Mouse (Mus musculus): ENCODE measurements around the gene Plxnd1.

Gene Plxnd1

GRCm38 (mm10) chr6:115977810-115978209 is 17.0 kb downstream of the Plxnd1 start:
- DNase-seq, result no peak

- DNase-seq, result no peak
Observed at GRCm38 (mm10) chr6:115975606-115976005, 19.2 kb downstream of the Plxnd1 start.

DNA sequence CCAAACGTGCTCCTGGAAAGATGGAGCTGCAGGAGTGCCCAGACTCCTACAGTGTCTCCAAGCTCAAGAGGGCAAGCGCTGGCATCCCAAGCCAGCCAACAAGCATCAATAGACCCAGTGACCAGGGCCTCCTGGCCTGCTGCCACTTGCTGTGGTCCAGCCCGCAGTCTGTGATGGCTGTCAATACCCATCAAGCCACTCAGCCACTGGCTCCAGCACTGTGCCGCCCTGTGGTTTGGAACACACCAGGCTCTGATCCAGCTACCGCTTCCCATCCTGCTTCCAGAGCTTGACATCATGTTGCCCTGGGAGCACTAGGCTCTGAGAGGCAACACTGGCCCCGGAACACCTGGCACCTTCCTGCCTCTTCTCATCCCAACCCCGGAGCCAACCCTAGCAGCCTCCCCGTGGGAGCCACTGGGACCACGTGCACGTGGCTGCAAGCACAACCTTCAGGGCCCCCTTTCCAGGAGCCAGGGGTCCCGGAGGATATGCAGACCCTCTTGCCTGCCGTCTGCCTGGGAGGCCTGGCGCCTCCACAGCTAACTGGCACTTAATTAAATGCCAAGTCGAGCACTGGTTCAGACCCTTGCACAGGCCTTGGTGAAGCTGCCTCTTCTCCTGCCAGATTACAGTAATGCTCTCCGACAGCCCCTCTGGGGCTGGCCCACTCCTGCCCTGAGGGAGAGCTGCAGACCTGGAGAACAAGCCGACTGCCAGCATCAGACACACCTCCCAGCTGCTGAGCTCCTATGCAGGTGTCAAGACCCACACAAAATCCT is 20.7 kb downstream of the Plxnd1 start:
- DNase-seq, result no peak

- DNase-seq, result no peak
Observed at GRCm38 (mm10) chr6:115973139-115973875, 21.5 kb downstream of the Plxnd1 start.

GRCm38 (mm10) chr6:115972083-115972764 is 22.6 kb downstream of the Plxnd1 start:
- DNase-seq, result no peak

- peak; percentile 66 to 82 for DNase-seq
Observed at GRCm38 (mm10) chr6:115971273-115972060, 23.3 kb downstream of the Plxnd1 start.

GRCm38 (mm10) chr6:115969952-115970351 is 24.9 kb downstream of the Plxnd1 start:
- no peak for DNase-seq

- DNase-seq, result no peak
Observed at GRCm38 (mm10) chr6:115969103-115969502, 25.7 kb downstream of the Plxnd1 start.

- no peak for DNase-seq
Observed at GRCm38 (mm10) chr6:115968700-115969099, 26.1 kb downstream of the Plxnd1 start.

GRCm38 (mm10) chr6:115968086-115968485 is 26.7 kb downstream of the Plxnd1 start:
- no peak for DNase-seq

DNA sequence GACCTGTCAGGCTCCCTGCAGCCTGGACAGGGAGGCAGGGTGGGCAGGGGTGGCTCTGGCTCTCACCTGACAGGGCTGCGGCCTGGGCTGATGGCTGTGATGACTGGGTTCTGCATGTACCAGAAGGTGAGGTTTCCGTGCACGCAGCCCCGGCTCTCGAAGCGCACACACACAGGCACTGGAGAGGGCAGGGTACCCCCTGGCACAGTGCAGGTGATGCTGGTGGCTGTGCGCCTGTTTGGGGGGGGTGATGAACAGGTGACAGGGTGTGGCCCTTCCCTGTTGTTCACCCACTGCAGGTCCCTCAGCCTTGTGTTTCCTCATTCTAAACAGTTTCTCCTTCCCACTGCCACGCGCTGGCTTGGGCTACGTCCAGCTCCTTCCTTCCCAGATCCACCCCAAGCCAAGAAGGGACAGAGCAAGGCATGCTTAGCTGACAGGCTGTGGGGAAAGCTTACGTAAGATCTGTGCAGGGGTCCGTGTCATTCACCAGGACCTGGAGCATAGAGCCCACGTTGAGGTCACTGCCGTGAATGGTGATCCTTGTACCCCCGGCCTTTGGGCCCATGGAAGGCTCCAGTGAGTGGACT is 27.4 kb downstream of the Plxnd1 start:
- DNase-seq, result no peak

- DNase-seq, result no peak
Observed at GRCm38 (mm10) chr6:115966227-115966966, 28.4 kb downstream of the Plxnd1 start.

DNA sequence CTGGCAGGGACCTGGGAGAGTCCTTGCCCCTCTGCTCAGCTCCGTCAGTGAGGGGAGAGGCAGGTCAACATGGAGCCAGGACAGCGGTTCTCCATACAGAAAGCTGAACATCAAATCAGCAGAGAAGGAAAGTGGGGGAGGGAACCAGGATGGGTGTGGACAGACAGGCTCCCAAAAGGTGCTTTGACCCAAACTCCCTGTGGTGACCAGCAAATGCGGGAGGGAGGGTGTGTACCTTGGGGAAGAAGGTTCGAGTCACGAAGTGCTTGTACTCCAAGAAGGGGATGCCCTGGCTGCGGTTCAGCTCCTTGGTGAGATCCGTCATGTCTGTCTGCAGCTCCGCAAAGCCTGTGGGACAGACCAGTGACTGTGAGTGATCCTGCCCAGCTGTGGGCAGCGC is 31.1 kb downstream of the Plxnd1 start:
- no peak for DNase-seq

DNA sequence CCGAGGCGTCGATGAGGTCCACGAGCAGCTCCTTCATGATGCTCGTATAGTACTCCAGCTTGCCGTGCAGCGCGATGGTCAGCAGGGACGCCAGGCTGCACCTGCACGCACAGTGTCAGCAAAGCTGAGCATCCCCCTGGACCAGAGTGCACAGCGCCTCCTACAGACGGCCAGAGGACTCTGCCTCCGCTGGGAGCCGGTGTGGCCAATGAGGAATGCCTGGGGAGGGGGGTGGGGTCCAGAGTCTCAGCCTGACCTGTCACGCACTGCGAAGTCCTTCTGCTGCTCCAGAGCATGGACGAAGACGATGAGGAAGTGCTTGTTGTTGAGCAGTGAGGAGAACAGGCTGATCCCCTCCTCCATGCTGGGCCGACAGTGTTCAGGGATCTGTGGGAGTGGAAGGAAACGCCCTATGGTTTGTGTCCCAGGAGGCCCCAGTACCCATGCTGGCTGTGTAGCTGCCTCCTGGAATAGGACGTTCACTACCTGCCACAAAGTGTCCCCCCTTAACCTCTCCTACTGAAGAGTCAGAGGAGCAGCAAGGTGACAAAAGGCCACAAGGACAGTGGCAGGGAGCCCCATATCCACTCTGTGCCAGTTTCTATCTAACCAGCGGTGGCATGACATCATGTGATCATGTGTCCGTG is 32.2 kb downstream of the Plxnd1 start:
- DNase-seq, result no peak

GRCm38 (mm10) chr6:115961743-115962142 is 33.1 kb downstream of the Plxnd1 start:
- DNase-seq, result no peak

- DNase-seq, result no peak
Observed at GRCm38 (mm10) chr6:115960322-115960721, 34.5 kb downstream of the Plxnd1 start.

- no peak for DNase-seq
Observed at GRCm38 (mm10) chr6:115959151-115959691, 35.6 kb downstream of the Plxnd1 start.

DNA sequence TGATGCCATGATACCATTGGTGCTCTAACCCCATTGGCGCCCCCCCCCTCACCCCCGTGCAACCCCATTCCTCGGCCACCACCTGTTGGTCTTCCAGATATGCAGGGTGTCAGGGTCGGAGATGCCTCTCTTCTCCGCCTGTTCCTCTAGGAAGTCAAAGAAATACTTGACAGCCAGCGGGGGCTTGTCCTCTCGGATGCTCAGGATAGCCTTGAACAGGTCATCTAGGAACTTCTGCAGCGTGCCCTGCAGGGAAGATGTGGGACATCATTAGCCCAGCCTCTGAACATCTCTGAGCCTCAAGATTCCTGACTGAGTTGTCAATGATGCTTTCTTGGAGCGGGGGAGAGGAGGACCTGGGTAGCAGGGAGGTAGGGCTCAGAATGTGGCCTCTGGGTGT is 36.4 kb downstream of the Plxnd1 start:
- DNase-seq, result no peak

DNA sequence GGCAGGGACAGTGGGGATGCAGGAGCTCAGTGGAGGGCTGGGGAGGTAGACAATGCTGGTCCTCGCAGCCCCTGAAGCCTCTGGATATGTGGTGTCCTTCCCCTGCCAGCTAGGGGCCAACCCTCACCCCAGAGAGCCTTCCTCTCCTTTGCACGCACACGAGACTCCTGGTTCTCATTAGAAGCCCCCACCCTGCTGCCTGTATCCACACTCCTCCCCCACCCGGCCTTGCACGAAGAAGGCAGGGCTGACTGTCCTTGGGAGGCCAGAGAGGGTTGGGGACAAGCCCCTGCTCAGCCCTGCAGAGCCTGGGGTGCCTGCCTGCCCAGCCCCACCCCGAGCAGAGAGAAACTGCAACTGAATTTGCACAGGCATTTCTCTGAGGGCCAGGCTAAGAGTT is 37.1 kb downstream of the Plxnd1 start:
- DNase-seq, result no peak

GRCm38 (mm10) chr6:115956922-115957601 is 37.7 kb downstream of the Plxnd1 start:
- DNase-seq, result no peak

Data from thymus, adult 18-20 months (tissue).